Mouse (Mus musculus) CH12.LX (cell line): ENCODE data around the gene 5730596B20Rik. TPM values are rescaled to one million over a fixed set of nuclear protein-coding genes. Genes with fewer than 3 reads are reported as not detected.

Experiments used
- DNase-seq: peaks from one replicate; pipeline ENCODE4 v3.0.0-alpha.2; 2013; ENCODE audit errors: extremely low read depth
- H3K27ac ChIP-seq: 2 replicates; pipeline ENCODE4 v1.5.1; 2012; ENCODE audit warnings: low read depth, mild to moderate bottlenecking, control low read depth, moderate library complexity; ENCODE audit not compliant: insufficient read depth
- H3K27me3 ChIP-seq: replicated peaks from 2 replicates; pipeline ENCODE3; 2012; ENCODE audit warnings: inconsistent platforms
- H3K36me3 ChIP-seq, 2 experiments: replicated peaks in 1 of 2; 2 replicates each; pipeline versions ENCODE3 to v1.6.1; 2012; ENCODE audit warnings: inconsistent platforms in 1 of 2, low read length in 1 of 2, mild to moderate bottlenecking in 1 of 2, mixed read lengths in 1 of 2, moderate library complexity in 1 of 2; ENCODE audit not compliant: control insufficient read depth in 1 of 2, insufficient read depth in 1 of 2
- H3K4me1 ChIP-seq, 2 experiments: 2 replicates each; pipeline ENCODE4 v1.6.1; 2012; ENCODE audit warnings: inconsistent platforms in 1 of 2, moderate library complexity in 1 of 2; ENCODE audit not compliant: insufficient read depth in 2 of 2, control insufficient read depth in 1 of 2
- H3K4me2 ChIP-seq: 2 replicates; pipeline ENCODE4 v1.6.1; 2012; ENCODE audit warnings: low read depth, mild to moderate bottlenecking, control low read depth; ENCODE audit not compliant: poor library complexity, insufficient read depth, severe bottlenecking
- H3K4me3 ChIP-seq, 3 experiments: fragments of 150-350 bp in 1 of 3; sonication (generic) in 1 of 3; replicated peaks in 1 of 3; 2 replicates each; pipeline versions ENCODE3 to v1.5.1; 2011 to 2012; ENCODE audit warnings: low read depth in 2 of 3, low read length in 2 of 3, mild to moderate bottlenecking in 2 of 3, moderate library complexity in 2 of 3, control low read depth in 1 of 3, improper control_type of control experiment in 1 of 3, inconsistent platforms in 1 of 3, mixed read lengths in 1 of 3; ENCODE audit not compliant: poor library complexity in 1 of 3
- H3K79me2 ChIP-seq: replicated peaks from 2 replicates; pipeline ENCODE4 v1.6.1; 2012; ENCODE audit warnings: mild to moderate bottlenecking, moderate library complexity; ENCODE audit not compliant: control insufficient read depth, poor library complexity, insufficient read depth, severe bottlenecking; ENCODE audit errors: extremely low read depth
- H3K9ac ChIP-seq: 2 replicates; pipeline ENCODE4 v1.6.1; 2012; ENCODE audit warnings: low read depth, mild to moderate bottlenecking, control low read depth, moderate library complexity; ENCODE audit not compliant: insufficient read depth
- H3K9me3 ChIP-seq: replicated peaks from 2 replicates; pipeline ENCODE3; 2012; ENCODE audit warnings: low read length, inconsistent platforms, mixed read lengths
- CHD1 ChIP-seq: IDR thresholded peaks from 2 replicates; pipeline ENCODE4 v1.6.1; 2012; ENCODE audit warnings: low read depth, low read length, improper control_type of control experiment, inconsistent platforms
- ELF1 ChIP-seq: IDR thresholded peaks from 2 replicates; pipeline ENCODE4 v1.6.1; 2014; ENCODE audit warnings: low read depth, mild to moderate bottlenecking, inconsistent platforms, low read length, improper control_type of control experiment
- EP300 ChIP-seq: IDR thresholded peaks from 2 replicates; pipeline ENCODE4 v1.6.1; 2011; ENCODE audit warnings: low read length, improper control_type of control experiment
- ETS1 ChIP-seq: conservative IDR thresholded peaks from 2 replicates; pipeline ENCODE4 v1.6.1; 2012; ENCODE audit warnings: low read depth, mild to moderate bottlenecking, inconsistent platforms, low read length, improper control_type of control experiment, moderate library complexity
- HCFC1 ChIP-seq: IDR thresholded peaks from 2 replicates; pipeline ENCODE4 v1.6.1; 2012; ENCODE audit warnings: low read depth, mild to moderate bottlenecking, inconsistent platforms, low read length, improper control_type of control experiment
- JUND ChIP-seq: conservative IDR thresholded peaks from 2 replicates; pipeline ENCODE4 v1.6.1; 2011; ENCODE audit warnings: low read depth, low read length, improper control_type of control experiment
- MAFK ChIP-seq: IDR thresholded peaks from 2 replicates; pipeline ENCODE4 v1.6.1; 2011; ENCODE audit warnings: low read length, improper control_type of control experiment; ENCODE audit not compliant: insufficient replicate concordance
- MAX ChIP-seq: IDR thresholded peaks from 2 replicates; pipeline ENCODE4 v1.6.1; 2011; ENCODE audit warnings: low read length, improper control_type of control experiment
- MAZ ChIP-seq: IDR thresholded peaks from 2 replicates; pipeline ENCODE4 v1.6.1; 2012; ENCODE audit warnings: low read depth, mild to moderate bottlenecking, inconsistent platforms, low read length, improper control_type of control experiment, moderate library complexity
- NRF1 ChIP-seq: IDR thresholded peaks from 2 replicates; pipeline ENCODE4 v1.6.1; 2014; ENCODE audit warnings: low read depth, mild to moderate bottlenecking, inconsistent platforms, low read length, improper control_type of control experiment, moderate library complexity
- POLR2AphosphoS2 ChIP-seq: IDR thresholded peaks from 2 replicates; pipeline ENCODE4 v1.6.1; 2011; ENCODE audit warnings: low read depth, low read length, improper control_type of control experiment
- RAD21 ChIP-seq: IDR thresholded peaks from 2 replicates; pipeline ENCODE4 v1.6.1; 2011; ENCODE audit warnings: low read depth, mild to moderate bottlenecking, low read length, improper control_type of control experiment, moderate library complexity
- RCOR1 ChIP-seq: conservative IDR thresholded peaks from 2 replicates; pipeline ENCODE4 v1.6.1; 2012; ENCODE audit warnings: low read depth, mild to moderate bottlenecking, inconsistent platforms, low read length, improper control_type of control experiment
- SIN3A ChIP-seq: IDR thresholded peaks from 2 replicates; pipeline ENCODE4 v1.6.1; 2012; ENCODE audit warnings: low read length, improper control_type of control experiment, inconsistent platforms
- SMC3 ChIP-seq: IDR thresholded peaks from 2 replicates; pipeline ENCODE4 v1.6.1; 2011; ENCODE audit warnings: low read depth, low read length, improper control_type of control experiment
- TCF12 ChIP-seq: IDR thresholded peaks from 2 replicates; pipeline ENCODE4 v1.6.1; 2014; ENCODE audit warnings: low read depth, mild to moderate bottlenecking, inconsistent platforms, low read length, improper control_type of control experiment
- UBTF ChIP-seq: IDR thresholded peaks from 2 replicates; pipeline ENCODE4 v1.6.1; 2012; ENCODE audit warnings: low read depth, mild to moderate bottlenecking, inconsistent platforms, low read length, improper control_type of control experiment, moderate library complexity
- USF1 ChIP-seq: IDR thresholded peaks from 2 replicates; pipeline ENCODE4 v1.6.1; 2014; ENCODE audit warnings: low read depth, mild to moderate bottlenecking, inconsistent platforms, low read length, improper control_type of control experiment
- USF2 ChIP-seq: conservative IDR thresholded peaks from 2 replicates; pipeline ENCODE4 v1.6.1; 2011; ENCODE audit warnings: low read depth, low read length, improper control_type of control experiment
- ZC3H11A ChIP-seq: IDR thresholded peaks from 2 replicates; pipeline ENCODE4 v1.6.1; 2012; ENCODE audit warnings: low read depth, mild to moderate bottlenecking, inconsistent platforms, low read length, improper control_type of control experiment
- ZKSCAN1 ChIP-seq: IDR thresholded peaks from 2 replicates; pipeline ENCODE4 v1.6.1; 2012; ENCODE audit warnings: low read depth, inconsistent platforms, low read length, improper control_type of control experiment, borderline replicate concordance
- ZMIZ1 ChIP-seq: IDR thresholded peaks from 2 replicates; pipeline ENCODE4 v1.6.1; 2012; ENCODE audit warnings: low read depth, mild to moderate bottlenecking, inconsistent platforms, low read length, improper control_type of control experiment
- ZNF384 ChIP-seq: IDR thresholded peaks from 2 replicates; pipeline ENCODE4 v1.6.1; 2012; ENCODE audit warnings: low read depth, low read length, improper control_type of control experiment, inconsistent platforms
- dilution Hi-C: fragments of 300-500 bp; cut with MboI; formaldehyde crosslinking; loops from 2 replicates; pipeline ENCODE4 v1.14.3; 2020; ENCODE audit warnings: low sequenced_read_pairs; ENCODE audit not compliant: extremely low pct_unique_long_range_greater_than_20kb, extremely low pct_ligation_motif_present
- in situ Hi-C: fragments of 300-500 bp; cut with MboI; formaldehyde crosslinking; loops from 3 replicates; pipeline ENCODE4 v1.14.3; 2019; ENCODE audit warnings: low sequenced_read_pairs, low pct_ligation_motif_present, low pct_unique_long_range_greater_than_20kb, mixed read lengths
- polyA plus RNA-seq: library from polyadenylated mRNA; unstranded; fragments of >175 nt; gene quantifications from 2 replicates; pipeline ENCODE4 v1.2.1, GENCODE M21; 2012; ENCODE audit warnings: low read depth; ENCODE audit not compliant: insufficient read length
- total RNA-seq, 2 experiments: library from RNA; depleted of rRNA; stranded (reverse); fragments of 300-350 nt in 1 of 2; fragments of >200 nt in 1 of 2; gene quantifications; 2 replicates each; pipeline ENCODE4 v1.2.3; 2012 to 2014

Gene 5730596B20Rik
- total and polyA plus RNA-seq, 3 experiments: 0.07 TPM; not detected in 2

- DNase-seq: no peak
- peaks cover 9% of the 10 kb centered on the region for H3K9me3 ChIP-seq
- H3K79me2 ChIP-seq: no peaks in the 10 kb centered on the region
- dilution Hi-C loops: no loop called here
- no peaks in the 10 kb centered on the region for H3K27me3 ChIP-seq
- TF ChIP-seq UBTF (no peak), JUND (no peak), RAD21 (no peak), ZKSCAN1 (no peak), MAFK (no peak), ETS1 (no peak), USF1 (no peak)
- TF ChIP-seq, all 38 proteins: peak for 0
- no peaks in the 10 kb centered on the region for H3K4me1 ChIP-seq
- in situ Hi-C loops: no loop called here
- no peak overlapping the region for H3K9ac ChIP-seq
- peaks cover 3 to 21% of the 10 kb centered on the region in 2 experiments for H3K36me3 ChIP-seq
- no peak overlapping the region for H3K4me2 ChIP-seq
- no peak overlapping the region for H3K4me3 ChIP-seq
- no peak overlapping the region for H3K27ac ChIP-seq
These were observed 6.0 kb upstream of the 5730596B20Rik start for GRCm38 (mm10) chr6:52171331-52171730.

GRCm38 (mm10) chr6:52171938-52172337 lies 5.4 kb upstream of the 5730596B20Rik start:
- H3K9me3 ChIP-seq: peaks cover 9% of the 10 kb centered on the region
- in situ Hi-C loops: no loop called here
- TF ChIP-seq ZC3H11A: no peak
- no peak for TF ChIP-seq ETS1
- no peak for TF ChIP-seq EP300
- no peak for TF ChIP-seq RAD21
- TF ChIP-seq USF2: no peak
- no peak for TF ChIP-seq HCFC1
- no peak for TF ChIP-seq RCOR1
- TF ChIP-seq NRF1: no peak
- no peak for TF ChIP-seq TCF12
- no peak for TF ChIP-seq CHD1
- TF ChIP-seq ELF1: no peak
- no peak for TF ChIP-seq ZNF384
- no peak for TF ChIP-seq ZMIZ1
- TF ChIP-seq MAX: no peak
- no peak for TF ChIP-seq USF1
- TF ChIP-seq SMC3: no peak
- TF ChIP-seq MAZ: no peak
- no peak for TF ChIP-seq POLR2AphosphoS2
- no peak for TF ChIP-seq SIN3A
- DNase-seq: no peak
- H3K4me2 ChIP-seq: no peak overlapping the region
- no peaks in the 10 kb centered on the region for H3K4me1 ChIP-seq
- H3K79me2 ChIP-seq: no peaks in the 10 kb centered on the region
- no peak overlapping the region for H3K4me3 ChIP-seq
- dilution Hi-C loops: no loop called here
- H3K27ac ChIP-seq: no peak overlapping the region
- H3K9ac ChIP-seq: no peak overlapping the region
- no peaks in the 10 kb centered on the region for H3K27me3 ChIP-seq
- peaks cover 3 to 21% of the 10 kb centered on the region in 2 experiments for H3K36me3 ChIP-seq
